Mouse (Mus musculus) ES-E14 (cell line): Measurements from ENCODE around the gene Samt1.

Source experiments
- CHD2 ChIP-seq: IDR thresholded peaks from 2 replicates; pipeline ENCODE4 v1.6.1; 2014; ENCODE audit warnings: mild to moderate bottlenecking, low read depth, low read length, inconsistent platforms
- HCFC1 ChIP-seq: IDR thresholded peaks from 2 replicates; pipeline ENCODE4 v1.6.1; 2012; ENCODE audit warnings: low read length, inconsistent platforms, borderline replicate concordance; ENCODE audit not compliant: insufficient read depth
- MAFK ChIP-seq: IDR thresholded peaks from 2 replicates; pipeline ENCODE4 v1.6.1; 2014; ENCODE audit warnings: mild to moderate bottlenecking, low read depth, low read length, inconsistent platforms; ENCODE audit not compliant: insufficient read depth
- ZC3H11A ChIP-seq: IDR thresholded peaks from 2 replicates; pipeline ENCODE4 v1.6.1; 2012; ENCODE audit warnings: low read depth, mild to moderate bottlenecking, inconsistent platforms, low read length, borderline replicate concordance
- ZNF384 ChIP-seq: IDR thresholded peaks from 2 replicates; pipeline ENCODE4 v1.6.1; 2012; ENCODE audit warnings: low read depth, low read length, inconsistent platforms

GRCm38 (mm10) chrX:153974450-153974849 lies 38.0 kb downstream of the Samt1 start:
- TF ChIP-seq ZNF384 (no peak), ZC3H11A (no peak), HCFC1 (no peak), MAFK (no peak), CHD2 (no peak)
